Mouse (Mus musculus): ENCODE data around the gene Gng2. TPM values are rescaled to one million over a fixed set of nuclear protein-coding genes. Genes with fewer than 3 reads are reported as not detected.

Gng2 gene
- total and polyA plus RNA-seq, 3 experiments: 11.7 to 14.9 (median 13.0) TPM

DNA sequence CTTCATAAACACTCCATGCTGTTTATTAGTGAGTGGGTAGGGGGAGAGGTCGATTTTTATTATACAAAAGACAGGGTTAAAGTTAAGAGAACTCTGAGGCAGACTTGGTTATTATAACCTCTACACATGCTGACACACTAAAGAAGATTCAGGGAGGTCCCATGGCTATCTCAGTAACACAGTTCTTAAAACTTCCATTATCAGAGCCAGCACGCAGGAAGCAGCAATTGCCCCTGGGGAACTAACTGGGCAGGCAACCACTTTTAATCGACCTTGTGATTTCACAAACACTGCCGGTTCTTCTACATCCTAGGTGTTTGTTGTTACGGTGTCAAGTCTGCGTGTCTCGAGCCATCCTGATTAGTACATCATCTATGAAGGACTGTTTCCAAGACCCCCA is 22.4 kb downstream of the Gng2 start:
- Histone ChIP-seq H3K4me1 (ENCODE audit: control insufficient read depth, insufficient read depth, low read length) (no peaks in the 10 kb centered on the region; the same call in 1 of the 2 replicates), H3K36me3 (ENCODE audit: control insufficient read depth, insufficient read depth, low read length) (no peaks in the 10 kb centered on the region), H3K27me3 (ENCODE audit: control insufficient read depth, insufficient read depth, low read length) (no peaks in the 10 kb centered on the region; the same call in 1 of the 2 replicates), H3K9ac (ENCODE audit: low read depth, low read length) (no peak overlapping the region), H3K79me2 (replicated peaks; ENCODE audit: control insufficient read depth, insufficient read depth, low read length) (no peaks in the 10 kb centered on the region), H3K27ac (no peak overlapping the region), H3K4me3 (no peak overlapping the region)
- TF ChIP-seq POLR2A (IDR thresholded peaks at IDR 0.05; ENCODE audit: insufficient read depth, low read depth, low read length) (no peak), CTCF (IDR thresholded peaks at IDR 0.05) (no peak)
- DNase-seq: no peak
- intact Hi-C loops (cut with DNase I): no loop called here
- WGBS: 73% methylated on average over 7 of the region's 7 CpGs

DNA sequence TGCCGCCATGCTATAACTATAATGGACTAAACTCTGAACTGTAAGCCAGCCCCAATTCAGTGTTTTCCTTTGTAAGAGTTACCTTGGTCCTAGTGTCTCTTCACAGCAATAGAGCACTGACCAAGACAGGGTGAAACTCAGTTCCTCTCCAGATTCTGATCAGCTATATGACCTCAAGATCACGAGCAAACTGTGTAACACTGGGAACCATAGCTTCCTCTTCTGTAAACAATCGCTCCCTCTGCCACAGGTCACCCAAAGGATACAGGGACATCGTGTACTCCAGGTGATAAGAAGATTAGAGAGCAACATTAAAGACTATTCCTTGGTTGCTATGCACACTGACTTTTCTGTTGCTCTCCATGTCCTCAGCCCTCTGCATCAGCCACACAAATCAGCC is 26.6 kb downstream of the Gng2 start:
- WGBS: 69% methylated on average over 4 of the region's 4 CpGs
- H3K9ac ChIP-seq (ENCODE audit: low read depth, low read length): no peak overlapping the region
- H3K27me3 ChIP-seq (ENCODE audit: control insufficient read depth, insufficient read depth, low read length): no peaks in the 10 kb centered on the region; the same call in 1 of the 2 replicates
- H3K79me2 ChIP-seq (replicated peaks; ENCODE audit: control insufficient read depth, insufficient read depth, low read length): no peaks in the 10 kb centered on the region
- no peak for DNase-seq
- no peaks in the 10 kb centered on the region; the same call in 1 of the 2 replicates for H3K4me1 ChIP-seq (ENCODE audit: control insufficient read depth, insufficient read depth, low read length)
- H3K4me3 ChIP-seq: no peak overlapping the region
- intact Hi-C loops (cut with DNase I): no loop called here
- no peak overlapping the region for H3K27ac ChIP-seq
- H3K36me3 ChIP-seq (ENCODE audit: control insufficient read depth, insufficient read depth, low read length): no peaks in the 10 kb centered on the region
- TF ChIP-seq EP300 (IDR thresholded peaks at IDR 0.05; ENCODE audit: insufficient read depth, low read depth, low read length) (no peak), CTCF (IDR thresholded peaks at IDR 0.05) (no peak), POLR2A (IDR thresholded peaks at IDR 0.05; ENCODE audit: insufficient read depth, low read depth, low read length) (no peak)

GRCm38 (mm10) chr14:19949475-19949874 is 28.0 kb downstream of the Gng2 start:
- H3K9ac ChIP-seq (ENCODE audit: low read depth, low read length): no peak overlapping the region
- 60% methylated on average over 2 of the region's 2 CpGs for WGBS
- no peaks in the 10 kb centered on the region for H3K36me3 ChIP-seq (ENCODE audit: control insufficient read depth, insufficient read depth, low read length)
- TF ChIP-seq POLR2A (IDR thresholded peaks at IDR 0.05; ENCODE audit: insufficient read depth, low read depth, low read length) (no peak), EP300 (IDR thresholded peaks at IDR 0.05; ENCODE audit: insufficient read depth, low read depth, low read length) (no peak), CTCF (IDR thresholded peaks at IDR 0.05) (no peak)
- no peak for DNase-seq
- no peak overlapping the region for H3K27ac ChIP-seq
- intact Hi-C loops (cut with DNase I): no loop called here
- no peaks in the 10 kb centered on the region for H3K79me2 ChIP-seq (replicated peaks; ENCODE audit: control insufficient read depth, insufficient read depth, low read length)
- H3K27me3 ChIP-seq (ENCODE audit: control insufficient read depth, insufficient read depth, low read length): no peaks in the 10 kb centered on the region; the same call in 1 of the 2 replicates
- no peak overlapping the region for H3K4me3 ChIP-seq
- no peaks in the 10 kb centered on the region; the same call in 1 of the 2 replicates for H3K4me1 ChIP-seq (ENCODE audit: control insufficient read depth, insufficient read depth, low read length)

- no peak overlapping the region for H3K9ac ChIP-seq (ENCODE audit: low read depth, low read length)
- no peak for DNase-seq
- no peak overlapping the region for H3K27ac ChIP-seq
- no peak overlapping the region for H3K4me3 ChIP-seq
- H3K27me3 ChIP-seq (ENCODE audit: control insufficient read depth, insufficient read depth, low read length): no peaks in the 10 kb centered on the region
- 90% methylated on average over 7 of the region's 7 CpGs for WGBS
- H3K4me1 ChIP-seq (ENCODE audit: control insufficient read depth, insufficient read depth, low read length): no peaks in the 10 kb centered on the region; the same call in 1 of the 2 replicates
- no peak for TF ChIP-seq CTCF (IDR thresholded peaks at IDR 0.05)
- no peak for TF ChIP-seq POLR2A (IDR thresholded peaks at IDR 0.05; ENCODE audit: insufficient read depth, low read depth, low read length)
- TF ChIP-seq EP300 (IDR thresholded peaks at IDR 0.05; ENCODE audit: insufficient read depth, low read depth, low read length): no peak
- H3K36me3 ChIP-seq (ENCODE audit: control insufficient read depth, insufficient read depth, low read length): no peaks in the 10 kb centered on the region
- intact Hi-C loops (cut with DNase I): no loop called here
- H3K79me2 ChIP-seq (replicated peaks; ENCODE audit: control insufficient read depth, insufficient read depth, low read length): no peaks in the 10 kb centered on the region
Observed at GRCm38 (mm10) chr14:19946221-19946620, 31.2 kb downstream of the Gng2 start.

- TF ChIP-seq CTCF (IDR thresholded peaks at IDR 0.05) (no peak), EP300 (IDR thresholded peaks at IDR 0.05; ENCODE audit: insufficient read depth, low read depth, low read length) (no peak), POLR2A (IDR thresholded peaks at IDR 0.05; ENCODE audit: insufficient read depth, low read depth, low read length) (no peak)
- Histone ChIP-seq H3K4me3 (no peak overlapping the region), H3K79me2 (replicated peaks; ENCODE audit: control insufficient read depth, insufficient read depth, low read length) (no peaks in the 10 kb centered on the region), H3K4me1 (ENCODE audit: control insufficient read depth, insufficient read depth, low read length) (no peaks in the 10 kb centered on the region), H3K27ac (no peak overlapping the region), H3K36me3 (ENCODE audit: control insufficient read depth, insufficient read depth, low read length) (no peaks in the 10 kb centered on the region), H3K9ac (ENCODE audit: low read depth, low read length) (no peak overlapping the region), H3K27me3 (ENCODE audit: control insufficient read depth, insufficient read depth, low read length) (no peaks in the 10 kb centered on the region)
- intact Hi-C loops (cut with DNase I): no loop called here
- 64% methylated on average over 3 of the region's 3 CpGs for WGBS
- DNase-seq: no peak
Observed at GRCm38 (mm10) chr14:19942732-19943131, 34.7 kb downstream of the Gng2 start.

DNA sequence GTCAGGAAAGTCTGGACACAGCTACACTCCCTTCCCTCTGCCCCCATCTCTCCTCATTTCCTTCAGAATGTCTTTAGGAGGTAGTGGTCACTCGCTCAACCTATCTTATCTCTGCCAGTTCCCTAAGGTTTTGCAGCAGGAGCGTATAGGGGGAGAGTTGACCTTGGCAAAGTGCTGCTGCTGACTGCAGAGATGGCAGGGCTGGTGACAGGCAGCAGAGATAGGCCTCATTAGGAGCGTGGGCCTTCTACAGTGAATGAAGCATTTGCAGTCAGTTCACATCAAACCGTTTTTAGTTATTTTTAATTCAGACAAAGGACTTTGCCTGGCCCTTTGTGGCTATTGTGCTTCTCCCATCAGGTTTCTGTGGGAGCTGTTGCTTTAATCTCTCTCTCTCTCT is 35.1 kb downstream of the Gng2 start:
- TF ChIP-seq CTCF (IDR thresholded peaks at IDR 0.05): no peak
- TF ChIP-seq EP300 (IDR thresholded peaks at IDR 0.05; ENCODE audit: insufficient read depth, low read depth, low read length): no peak
- no peak for TF ChIP-seq POLR2A (IDR thresholded peaks at IDR 0.05; ENCODE audit: insufficient read depth, low read depth, low read length)
- DNase-seq: no peak
- Histone ChIP-seq H3K4me1 (ENCODE audit: control insufficient read depth, insufficient read depth, low read length) (no peaks in the 10 kb centered on the region), H3K27ac (no peak overlapping the region), H3K4me3 (no peak overlapping the region), H3K79me2 (replicated peaks; ENCODE audit: control insufficient read depth, insufficient read depth, low read length) (no peaks in the 10 kb centered on the region), H3K27me3 (ENCODE audit: control insufficient read depth, insufficient read depth, low read length) (no peaks in the 10 kb centered on the region), H3K9ac (ENCODE audit: low read depth, low read length) (no peak overlapping the region), H3K36me3 (ENCODE audit: control insufficient read depth, insufficient read depth, low read length) (no peaks in the 10 kb centered on the region)
- intact Hi-C loops (cut with DNase I): no loop called here
- WGBS: 35% methylated on average over 4 of the region's 4 CpGs
